Mouse (Mus musculus): Measurements from ENCODE around the gene Slc8a2. TPM values are rescaled to one million over a fixed set of nuclear protein-coding genes. Genes with fewer than 3 reads are reported as not detected.

The Slc8a2 gene
- polyA plus RNA-seq, 1 experiment from 2014 or later = 0.24 TPM

GRCm38 (mm10) chr7:16197166-16197565 is 67.5 kb downstream of the Slc8a2 start:
- Histone ChIP-seq H3K4me2 (replicated peaks; ENCODE audit: low read depth, low read length) (no peak overlapping the region), H3K27ac (ENCODE audit: low read depth, low read length) (no peak overlapping the region), H3K36me3 (ENCODE audit: control insufficient read depth, insufficient read depth, low read length) (peaks cover 48% of the 10 kb centered on the region), H3K9ac (ENCODE audit: low read depth, low read length) (no peak overlapping the region), H3K9me3 (ENCODE audit: control insufficient read depth, low read length) (no peaks in the 10 kb centered on the region), H3K4me3 (ENCODE audit: low read length) (no peak overlapping the region), H3K4me1 (ENCODE audit: control insufficient read depth, insufficient read depth, low read length) (no peaks in the 10 kb centered on the region), H3K27me3 (ENCODE audit: control insufficient read depth, insufficient read depth, low read length) (no peaks in the 10 kb centered on the region)
- WGBS = 75% methylated on average over 5 of the region's 5 CpGs
- no peak for ATAC-seq (ENCODE audit: low FRiP score, low TSS enrichment)

- ATAC-seq (ENCODE audit: low FRiP score, low TSS enrichment) = no peak
- H3K4me3 ChIP-seq (ENCODE audit: low read length) = no peak overlapping the region
- H3K9ac ChIP-seq (ENCODE audit: low read depth, low read length) = no peak overlapping the region
- no peak overlapping the region for H3K27ac ChIP-seq (ENCODE audit: low read depth, low read length)
- no peaks in the 10 kb centered on the region for H3K27me3 ChIP-seq (ENCODE audit: control insufficient read depth, insufficient read depth, low read length)
- H3K4me2 ChIP-seq (replicated peaks; ENCODE audit: low read depth, low read length) = no peak overlapping the region
- peaks cover 59% of the 10 kb centered on the region for H3K36me3 ChIP-seq (ENCODE audit: control insufficient read depth, insufficient read depth, low read length)
- no peaks in the 10 kb centered on the region for H3K9me3 ChIP-seq (ENCODE audit: control insufficient read depth, low read length)
- 81% methylated on average over 11 of the region's 11 CpGs for WGBS
- H3K4me1 ChIP-seq (ENCODE audit: control insufficient read depth, insufficient read depth, low read length) = no peaks in the 10 kb centered on the region
These were observed 68.9 kb downstream of the Slc8a2 start for GRCm38 (mm10) chr7:16198540-16198939.

- WGBS = 84% methylated on average over 6 of the region's 6 CpGs
- H3K27ac ChIP-seq (ENCODE audit: low read depth, low read length) = no peak overlapping the region
- no peaks in the 10 kb centered on the region for H3K9me3 ChIP-seq (ENCODE audit: control insufficient read depth, low read length)
- H3K27me3 ChIP-seq (ENCODE audit: control insufficient read depth, insufficient read depth, low read length) = no peaks in the 10 kb centered on the region
- H3K36me3 ChIP-seq (ENCODE audit: control insufficient read depth, insufficient read depth, low read length) = peaks cover 72% of the 10 kb centered on the region
- H3K4me1 ChIP-seq (ENCODE audit: control insufficient read depth, insufficient read depth, low read length) = no peaks in the 10 kb centered on the region
- H3K4me3 ChIP-seq (ENCODE audit: low read length) = no peak overlapping the region
- no peak for ATAC-seq (ENCODE audit: low FRiP score, low TSS enrichment)
- H3K4me2 ChIP-seq (replicated peaks; ENCODE audit: low read depth, low read length) = no peak overlapping the region
- no peak overlapping the region for H3K9ac ChIP-seq (ENCODE audit: low read depth, low read length)
These were observed 71.5 kb downstream of the Slc8a2 start for GRCm38 (mm10) chr7:16201136-16201535.

- no peak overlapping the region for H3K4me2 ChIP-seq (replicated peaks; ENCODE audit: low read depth, low read length)
- no peaks in the 10 kb centered on the region for H3K27me3 ChIP-seq (ENCODE audit: control insufficient read depth, insufficient read depth, low read length)
- no peaks in the 10 kb centered on the region for H3K4me1 ChIP-seq (ENCODE audit: control insufficient read depth, insufficient read depth, low read length)
- no peak overlapping the region for H3K9ac ChIP-seq (ENCODE audit: low read depth, low read length)
- no peak for ATAC-seq (ENCODE audit: low FRiP score, low TSS enrichment)
- no peaks in the 10 kb centered on the region for H3K9me3 ChIP-seq (ENCODE audit: control insufficient read depth, low read length)
- peaks cover 67% of the 10 kb centered on the region for H3K36me3 ChIP-seq (ENCODE audit: control insufficient read depth, insufficient read depth, low read length)
- WGBS = 79% methylated on average over 15 of the region's 15 CpGs
- H3K4me3 ChIP-seq (ENCODE audit: low read length) = no peak overlapping the region
- peak overlapping the region; percentile 51 for H3K27ac ChIP-seq (ENCODE audit: low read depth, low read length)
These were observed 73.3 kb downstream of the Slc8a2 start for GRCm38 (mm10) chr7:16202756-16203504.

GRCm38 (mm10) chr7:16203505-16203903 is 73.9 kb downstream of the Slc8a2 start:
- Histone ChIP-seq H3K27me3 (ENCODE audit: control insufficient read depth, insufficient read depth, low read length) (no peaks in the 10 kb centered on the region), H3K4me2 (replicated peaks; ENCODE audit: low read depth, low read length) (no peak overlapping the region), H3K9me3 (ENCODE audit: control insufficient read depth, low read length) (no peaks in the 10 kb centered on the region), H3K36me3 (ENCODE audit: control insufficient read depth, insufficient read depth, low read length) (peaks cover 62% of the 10 kb centered on the region), H3K4me1 (ENCODE audit: control insufficient read depth, insufficient read depth, low read length) (peaks cover 2% of the 10 kb centered on the region; the same call in 1 of the 2 replicates), H3K27ac (ENCODE audit: low read depth, low read length) (peak overlapping the region; percentile 51), H3K4me3 (ENCODE audit: low read length) (no peak overlapping the region), H3K9ac (ENCODE audit: low read depth, low read length) (no peak overlapping the region)
- WGBS = 61% methylated on average over 13 of the region's 13 CpGs
- peak; percentile 65 for ATAC-seq (ENCODE audit: low FRiP score, low TSS enrichment)

- Histone ChIP-seq H3K36me3 (ENCODE audit: control insufficient read depth, insufficient read depth, low read length) (peaks cover 56% of the 10 kb centered on the region; the same call in 1 of the 2 replicates), H3K9me3 (ENCODE audit: control insufficient read depth, low read length) (no peaks in the 10 kb centered on the region), H3K4me2 (replicated peaks; ENCODE audit: low read depth, low read length) (no peak overlapping the region), H3K27ac (ENCODE audit: low read depth, low read length) (no peak overlapping the region), H3K4me3 (ENCODE audit: low read length) (no peak overlapping the region), H3K9ac (ENCODE audit: low read depth, low read length) (no peak overlapping the region), H3K4me1 (ENCODE audit: control insufficient read depth, insufficient read depth, low read length) (peaks cover 12% of the 10 kb centered on the region; the same call in 1 of the 2 replicates), H3K27me3 (ENCODE audit: control insufficient read depth, insufficient read depth, low read length) (no peaks in the 10 kb centered on the region)
- 76% methylated on average over 9 of the region's 9 CpGs for WGBS
- no peak for ATAC-seq (ENCODE audit: low FRiP score, low TSS enrichment)
These were observed 75.2 kb downstream of the Slc8a2 start for GRCm38 (mm10) chr7:16204791-16205190.

GRCm38 (mm10) chr7:16207076-16207475 is 77.5 kb downstream of the Slc8a2 start:
- Histone ChIP-seq H3K4me1 (ENCODE audit: control insufficient read depth, insufficient read depth, low read length) (peaks cover 12% of the 10 kb centered on the region; the same call in 1 of the 2 replicates), H3K9me3 (ENCODE audit: control insufficient read depth, low read length) (no peaks in the 10 kb centered on the region), H3K4me3 (ENCODE audit: low read length) (no peak overlapping the region), H3K9ac (ENCODE audit: low read depth, low read length) (no peak overlapping the region), H3K4me2 (replicated peaks; ENCODE audit: low read depth, low read length) (no peak overlapping the region), H3K27ac (ENCODE audit: low read depth, low read length) (no peak overlapping the region), H3K36me3 (ENCODE audit: control insufficient read depth, insufficient read depth, low read length) (peaks cover 62% of the 10 kb centered on the region; the same call in 1 of the 2 replicates), H3K27me3 (ENCODE audit: control insufficient read depth, insufficient read depth, low read length) (no peaks in the 10 kb centered on the region)
- no peak for ATAC-seq (ENCODE audit: low FRiP score, low TSS enrichment)
- WGBS = 79% methylated on average over 7 of the region's 7 CpGs

- peaks cover 59% of the 10 kb centered on the region; the same call in 1 of the 2 replicates for H3K36me3 ChIP-seq (ENCODE audit: control insufficient read depth, insufficient read depth, low read length)
- no peak overlapping the region for H3K4me2 ChIP-seq (replicated peaks; ENCODE audit: low read depth, low read length)
- no peak overlapping the region for H3K27ac ChIP-seq (ENCODE audit: low read depth, low read length)
- no peak for ATAC-seq (ENCODE audit: low FRiP score, low TSS enrichment)
- no peaks in the 10 kb centered on the region for H3K27me3 ChIP-seq (ENCODE audit: control insufficient read depth, insufficient read depth, low read length)
- 72% methylated on average over 10 of the region's 10 CpGs for WGBS
- H3K9ac ChIP-seq (ENCODE audit: low read depth, low read length) = no peak overlapping the region
- peaks cover 12% of the 10 kb centered on the region; the same call in 1 of the 2 replicates for H3K4me1 ChIP-seq (ENCODE audit: control insufficient read depth, insufficient read depth, low read length)
- H3K4me3 ChIP-seq (ENCODE audit: low read length) = no peak overlapping the region
- no peaks in the 10 kb centered on the region for H3K9me3 ChIP-seq (ENCODE audit: control insufficient read depth, low read length)
These were observed 77.9 kb downstream of the Slc8a2 start for GRCm38 (mm10) chr7:16207496-16207895.
